Mouse (Mus musculus) kidney, adult 2 months (tissue): ENCODE measurements around the gene Tsga10.

ENCODE experiments used
- CTCF ChIP-seq: fragments of 200-500 bp; conservative IDR thresholded peaks from 2 replicates; pipeline ENCODE4 v1.5.1; 2011; ENCODE audit warnings: low read depth, mild to moderate bottlenecking, control low read depth, low read length, moderate library complexity, mixed read lengths; ENCODE audit not compliant: insufficient read depth, insufficient read length
- POLR2A ChIP-seq: fragments of 200-500 bp; IDR thresholded peaks from one replicate; pipeline ENCODE4 v1.6.1; 2011; ENCODE audit warnings: low read depth, low read length, control low read depth

GRCm38 (mm10) chr1:37872131-37873067, 6.2 kb upstream of the Tsga10 start:
- TF ChIP-seq CTCF = no peak
- peak; percentile 28 for TF ChIP-seq POLR2A
